ENCODE assay signal across 12 mouse cellular contexts in genomic region chr9:48458879-48459278, GRCm38 (mm10). TPM values are rescaled to one million over a fixed set of nuclear protein-coding genes. Genes with fewer than 3 reads are reported as not detected.
DNase-seq lines count a peak whose midpoint lies in the region; ATAC-seq and TF ChIP-seq lines count a peak whose summit lies in the region.
"Had no signal": no experiment of that assay in that cellular context is flagged by ENCODE, and none has a peak within 500 bp of the region (broad histone marks: within the 10 kb centered on the region; RNA-seq: fewer than 3 reads in every experiment).

No protein-coding gene starts in this region.

- H3K27ac ChIP-seq in layer of hippocampus, adult 2 months = no peak overlapping the region
- H3K27ac ChIP-seq in stomach, postnatal 0 days (replicated peaks) = no peak overlapping the region
- H3K27ac ChIP-seq: hindbrain, embryonic 13.5 days had no signal

- WGBS in stomach, postnatal 0 days = 70% methylated on average over 3 of the region's 3 CpGs

- no peak overlapping the region for H3K4me2 ChIP-seq in stomach, postnatal 0 days (replicated peaks; ENCODE audit: low read depth)
- H3K4me2 ChIP-seq: heart, embryonic 11.5 days; hindbrain, embryonic 13.5 days had no signal

- H3K27me3 ChIP-seq in stomach, postnatal 0 days (ENCODE audit: control insufficient read depth, insufficient read depth, low read length) = no peaks in the 10 kb centered on the region
- H3K27me3 ChIP-seq: hindbrain, embryonic 13.5 days had no signal

- H3K36me3 ChIP-seq in stomach, postnatal 0 days (ENCODE audit: control insufficient read depth, insufficient read depth, low read length) = no peaks in the 10 kb centered on the region
- H3K36me3 ChIP-seq: hindbrain, embryonic 13.5 days had no signal

- H3K9me3 ChIP-seq in stomach, postnatal 0 days (ENCODE audit: control insufficient read depth, low read length) = no peaks in the 10 kb centered on the region
- H3K9me3 ChIP-seq: hindbrain, embryonic 13.5 days had no signal

- no peaks in the 10 kb centered on the region for H3K4me1 ChIP-seq in stomach, postnatal 0 days (replicated peaks; ENCODE audit: control insufficient read depth, insufficient read depth)
- H3K4me1 ChIP-seq: hindbrain, embryonic 13.5 days had no signal

- no peak overlapping the region for H3K9ac ChIP-seq in stomach, postnatal 0 days (ENCODE audit: low read length)
- H3K9ac ChIP-seq: hindbrain, embryonic 13.5 days had no signal

- ATAC-seq in stomach, postnatal 0 days (ENCODE audit: low FRiP score, low TSS enrichment) = no peak

- no peak overlapping the region for H3K4me3 ChIP-seq in layer of hippocampus, adult 2 months
- no peak overlapping the region for H3K4me3 ChIP-seq in stomach, postnatal 0 days (ENCODE audit: low read depth, low read length)
- H3K4me3 ChIP-seq: hindbrain, embryonic 13.5 days had no signal

- TF ChIP-seq EP300 in stomach, postnatal 0 days (optimal IDR thresholded peaks at IDR 0.05) = no peak

- TF ChIP-seq CTCF in layer of hippocampus, adult 2 months (conservative IDR thresholded peaks at IDR 0.05) = peak; percentile 57
- peak; percentile 47 for TF ChIP-seq CTCF in stomach, postnatal 0 days (IDR thresholded peaks at IDR 0.05; ENCODE audit: low read depth)

- DNase-seq in layer of hippocampus, adult 2 months (ENCODE audit: low spot score in 2 of 2) = no peak
- no peak for DNase-seq in layer of hippocampus, postnatal 25 days (ENCODE audit: extremely low spot score in 1 of 2, low spot score in 1 of 2)
- DNase-seq in thymus, postnatal 0 days (ENCODE audit: low spot score) = peak; percentile 10
- no peak for DNase-seq in thymus, postnatal 25 days
- DNase-seq in R1 (ENCODE audit: low read depth, low spot score) (peak; percentile 54), MN1 (ENCODE audit: low spot score) (no peak)
- no peak for DNase-seq in stomach, postnatal 0 days (ENCODE audit: low spot score)
- DNase-seq: cerebellum, adult 9-10 months; kidney, postnatal 25 days; midbrain, embryonic 14.5 days had no signal

RNA-seq across cellular contexts. Expression of gene Rexo2, which starts 21.5 kb away (rescaled TPM):
- total RNA-seq in layer of hippocampus, adult 2 months (2021) = 10 to 100 TPM; 94.1 to 94.4 TPM
- total RNA-seq in layer of hippocampus, postnatal 25 days (2021) = 10 to 100 TPM; 89.7 to 95.9 TPM
- 130 and 153 TPM in 2 replicates for polyA plus RNA-seq in thymus, postnatal 0 days (2015; fragmentation: Nextera tagmentation; extraction: Ambion mirVana)
- 152 and 172 TPM in 2 replicates for polyA plus RNA-seq in stomach, postnatal 0 days (2015; fragmentation: Nextera tagmentation; extraction: Ambion mirVana)

RNA-seq across cellular contexts. Expression of gene Rbm7, which starts 36.2 kb away (rescaled TPM):
- 10 to 100 TPM; 38.4 to 39.6 TPM for total RNA-seq in layer of hippocampus, adult 2 months (2021)
- 10 to 100 TPM; 37.8 to 38.6 TPM for total RNA-seq in layer of hippocampus, postnatal 25 days (2021)
- polyA plus RNA-seq in thymus, postnatal 0 days (2015; fragmentation: Nextera tagmentation; extraction: Ambion mirVana) = 158 and 160 TPM in 2 replicates
- polyA plus RNA-seq in stomach, postnatal 0 days (2015; fragmentation: Nextera tagmentation; extraction: Ambion mirVana) = 86.8 and 87.9 TPM in 2 replicates

RNA-seq across cellular contexts. Expression of gene Gm5617, which starts 36.4 kb away (rescaled TPM):
- total RNA-seq in layer of hippocampus, adult 2 months (2021) = 10 to 100 TPM; 10.2 to 13.7 TPM
- total RNA-seq in layer of hippocampus, postnatal 25 days (2021) = 10 to 100 TPM; 11.7 to 14.2 TPM
- 68.6 and 69.0 TPM in 2 replicates for polyA plus RNA-seq in thymus, postnatal 0 days (2015; fragmentation: Nextera tagmentation; extraction: Ambion mirVana)
- 49.6 and 50.4 TPM in 2 replicates for polyA plus RNA-seq in stomach, postnatal 0 days (2015; fragmentation: Nextera tagmentation; extraction: Ambion mirVana)

Comparison
In these comparisons a context has a peak if more than half of its experiments do, and no peak if none do; other contexts are left out.
1. DNase-seq: peak in thymus, postnatal 0 days (single experiment) and R1 (single experiment); none in layer of hippocampus, adult 2 months (0 of 2), layer of hippocampus, postnatal 25 days (0 of 2), thymus, postnatal 25 days (single experiment), stomach, postnatal 0 days (single experiment) and MN1 (single experiment).